Mouse (Mus musculus): Measurements from ENCODE around the gene Skil. TPM values are rescaled to one million over a fixed set of nuclear protein-coding genes. Genes with fewer than 3 reads are reported as not detected.
"Not testable (repeated sequence)": the region's sequence is repeated elsewhere in the genome, so short reads cannot be mapped to it uniquely, and the experiment has no call there.

The Skil gene
- total RNA-seq, 2 experiments from 2014 or later, result 8.3 to 19.8 TPM

GRCm38 (mm10) chr3:31106597-31106996 is 11.7 kb downstream of the Skil start:
- TF ChIP-seq CTCF (IDR thresholded peaks at IDR 0.05), result no peak
- DNase-seq, result no peak
- Histone ChIP-seq H3K27ac (no peak overlapping the region), H3K4me3 (no peak overlapping the region)
- intact Hi-C loops (cut with DNase I), result no loop called here

- H3K27ac ChIP-seq, result peak overlapping the region; percentile 44
- no peak for TF ChIP-seq CTCF (IDR thresholded peaks at IDR 0.05)
- intact Hi-C loops (cut with DNase I), result no loop called here
These were observed 12.8 kb downstream of the Skil start for GRCm38 (mm10) chr3:31107674-31108073.

GRCm38 (mm10) chr3:31109108-31109507 is 14.2 kb downstream of the Skil start:
- Histone ChIP-seq H3K27ac (no peak overlapping the region), H3K4me3 (no peak overlapping the region)
- DNase-seq, result no peak
- peak; percentile 46 for TF ChIP-seq CTCF (IDR thresholded peaks at IDR 0.05)
- intact Hi-C loops (cut with DNase I), result no loop called here

More at GRCm38 (mm10) chr3:31107674-31108073, 12.8 kb downstream of the Skil start:
- H3K4me3 ChIP-seq, result peak overlapping the region; percentile 28; the same call in 1 of the 2 replicates
- no peak for DNase-seq

GRCm38 (mm10) chr3:31123098-31123497 is 28.2 kb downstream of the Skil start:
- Histone ChIP-seq H3K27ac (no peak overlapping the region), H3K4me3 (no peak overlapping the region)
- TF ChIP-seq CTCF (IDR thresholded peaks at IDR 0.05), result no peak
- no peak for DNase-seq
- intact Hi-C loops (cut with DNase I), result no loop called here

- Histone ChIP-seq H3K27ac (no peak overlapping the region), H3K4me3 (no peak overlapping the region)
- DNase-seq, result no peak
- TF ChIP-seq CTCF (IDR thresholded peaks at IDR 0.05), result no peak
- intact Hi-C loops (cut with DNase I), result no loop called here
These were observed 31.4 kb downstream of the Skil start for GRCm38 (mm10) chr3:31126303-31126702.

- no peak for DNase-seq
- no peak for TF ChIP-seq CTCF (IDR thresholded peaks at IDR 0.05)
- no peak overlapping the region for H3K27ac ChIP-seq
- intact Hi-C loops (cut with DNase I), result no loop called here
- no peak overlapping the region for H3K4me3 ChIP-seq
These were observed 32.0 kb downstream of the Skil start for GRCm38 (mm10) chr3:31126848-31127247.

GRCm38 (mm10) chr3:31129766-31130165 is 34.9 kb downstream of the Skil start:
- TF ChIP-seq CTCF (IDR thresholded peaks at IDR 0.05), result no peak
- no peak overlapping the region for H3K27ac ChIP-seq
- no peak overlapping the region for H3K4me3 ChIP-seq
- DNase-seq, result no peak
- intact Hi-C loops (cut with DNase I), result no loop called here

- intact Hi-C loops (cut with DNase I), result no loop called here
- Histone ChIP-seq H3K27ac (no peak overlapping the region), H3K4me3 (no peak overlapping the region)
- no peak for TF ChIP-seq CTCF (IDR thresholded peaks at IDR 0.05)
- DNase-seq, result no peak
These were observed 38.8 kb downstream of the Skil start for GRCm38 (mm10) chr3:31133664-31134063.

- no peak for DNase-seq
- intact Hi-C loops (cut with DNase I), result no loop called here
- Histone ChIP-seq H3K4me3 (no peak overlapping the region), H3K27ac (no peak overlapping the region)
- no peak for TF ChIP-seq CTCF (IDR thresholded peaks at IDR 0.05)
These were observed 39.4 kb downstream of the Skil start for GRCm38 (mm10) chr3:31134246-31134645.

- no peak for TF ChIP-seq CTCF (IDR thresholded peaks at IDR 0.05)
- no peak for DNase-seq
- intact Hi-C loops (cut with DNase I), result loop anchor here (5.0 kb wide), 2 partner anchors 42 to 542 kb away; no protein-coding TSS in a partner anchor
These were observed 39.8 kb downstream of the Skil start for GRCm38 (mm10) chr3:31134696-31135095.

GRCm38 (mm10) chr3:31136591-31136990 is 41.7 kb downstream of the Skil start:
- intact Hi-C loops (cut with DNase I), result loop anchor here (5.0 kb wide), 2 partner anchors 44 to 544 kb away; no protein-coding TSS in a partner anchor
- DNase-seq, H3K27ac ChIP-seq, H3K4me3 ChIP-seq: not testable (repeated sequence)

More at GRCm38 (mm10) chr3:31134696-31135095, 39.8 kb downstream of the Skil start:
- Histone ChIP-seq H3K4me3 (no peak overlapping the region), H3K27ac (no peak overlapping the region)

- no peak overlapping the region for H3K27ac ChIP-seq
- no peak overlapping the region for H3K4me3 ChIP-seq
- peak; percentile 88 for TF ChIP-seq CTCF (IDR thresholded peaks at IDR 0.05)
- peak; percentile 65 for DNase-seq
- intact Hi-C loops (cut with DNase I), result loop anchor here (1.0 to 5.0 kb wide), 3 partner anchors 46 to 546 kb away; no protein-coding TSS in a partner anchor
These were observed 43.9 kb downstream of the Skil start for GRCm38 (mm10) chr3:31138454-31139424.

- no peak overlapping the region for H3K4me3 ChIP-seq
- no peak for DNase-seq
- TF ChIP-seq CTCF (IDR thresholded peaks at IDR 0.05), result no peak
- intact Hi-C loops (cut with DNase I), result no loop called here
- H3K27ac ChIP-seq, result no peak overlapping the region
These were observed 46.8 kb downstream of the Skil start for GRCm38 (mm10) chr3:31141621-31142020.

- intact Hi-C loops (cut with DNase I), result loop anchor here (5.0 kb wide), 1 partner anchor 312 kb away; no protein-coding TSS in a partner anchor
- H3K27ac ChIP-seq, DNase-seq, H3K4me3 ChIP-seq: not testable (repeated sequence)
These were observed 50.4 kb downstream of the Skil start for GRCm38 (mm10) chr3:31145222-31145621.

All from gastrocnemius, adult 2 months (tissue).